Mouse (Mus musculus) forebrain, postnatal 0 days (tissue): ENCODE measurements around the gene Susd4. TPM values are rescaled to one million over a fixed set of nuclear protein-coding genes. Genes with fewer than 3 reads are reported as not detected.

ENCODE experiments used
- ATAC-seq: fragments of 200-750 bp; cut with Nextera tagmentation; 2 replicates; pipeline ENCODE4 v1.8.0; 2017; ENCODE audit warnings: mild to moderate bottlenecking, moderate library complexity
- DNase-seq: peaks from one replicate; pipeline ENCODE4 v3.0.0-alpha.2; 2015
- H3K27ac ChIP-seq: fragments of 300-500 bp; sonication (generic); 2 replicates; pipeline ENCODE4 v1.5.1; 2014; ENCODE audit warnings: low read depth, mild to moderate bottlenecking, antibody characterized with exemption, low read length, moderate library complexity, mixed read lengths
- H3K27me3 ChIP-seq: fragments of 300-500 bp; sonication (generic); 2 replicates; pipeline ENCODE4 v1.6.1; 2014; ENCODE audit warnings: mild to moderate bottlenecking, low read length, mixed read lengths; ENCODE audit not compliant: insufficient read depth
- H3K36me3 ChIP-seq: fragments of 300-500 bp; sonication (generic); 2 replicates; pipeline ENCODE4 v1.6.1; 2014; ENCODE audit warnings: mild to moderate bottlenecking, moderate library complexity; ENCODE audit not compliant: insufficient read depth
- H3K4me1 ChIP-seq: fragments of 300-500 bp; sonication (generic); 2 replicates; pipeline ENCODE4 v1.6.1; 2014; ENCODE audit warnings: antibody characterized with exemption; ENCODE audit not compliant: insufficient read depth
- H3K4me2 ChIP-seq: fragments of 300-500 bp; sonication (generic); 2 replicates; pipeline ENCODE4 v1.6.1; 2014; ENCODE audit warnings: low read depth, mild to moderate bottlenecking, moderate library complexity
- H3K4me3 ChIP-seq: fragments of 300-500 bp; sonication (generic); 2 replicates; pipeline ENCODE4 v1.5.1; 2014; ENCODE audit warnings: low read depth, low read length, mixed read lengths
- H3K9ac ChIP-seq: fragments of 300-500 bp; sonication (generic); 2 replicates; pipeline ENCODE4 v1.6.1; 2014; ENCODE audit warnings: mild to moderate bottlenecking
- H3K9me3 ChIP-seq: fragments of 300-500 bp; sonication (generic); 2 replicates; pipeline ENCODE4 v1.6.1; 2016; ENCODE audit warnings: low read length
- CTCF ChIP-seq: sonication (generic); IDR thresholded peaks from 2 replicates; pipeline ENCODE4 v1.5.1; 2016; ENCODE audit warnings: antibody characterized with exemption, control low read depth, low read depth
- WGBS: fragments of 180-500 bp; shearing (Covaris S2); extraction: QIAGEN DNeasy Blood & Tissue Kit; methylation state at CpG from one replicate; pipeline ENCODE4 v1.1.7; 2014; 5-methylcytosine and 5-hydroxymethylcytosine counted together
- polyA plus RNA-seq: library from polyadenylated mRNA; unstranded; fragments of >200 nt; fragmentation: Nextera tagmentation; extraction: Ambion mirVana; gene quantifications from 2 replicates; pipeline ENCODE4 v1.2.1, GENCODE M21; 2015
- total RNA-seq: library from RNA; depleted of rRNA; stranded (reverse); fragments of >200 nt; gene quantifications from 2 replicates; pipeline ENCODE4 v1.2.3, GENCODE M21; 2014; rRNA removed

Gene Susd4
- total RNA-seq (33.7 and 55.4 TPM in 2 replicates), polyA plus RNA-seq (45.1 and 65.4 TPM in 2 replicates)

GRCm38 (mm10) chr1:182763716-182764461 is at the start of gene Susd4:
Susd4 (plus strand) TSS chr1:182763860.
- H3K36me3 ChIP-seq: no peaks in the 10 kb centered on the region
- peak; percentile 94 for ATAC-seq
- WGBS: 2% methylated on average over 62 of the region's 95 CpGs

DNA sequence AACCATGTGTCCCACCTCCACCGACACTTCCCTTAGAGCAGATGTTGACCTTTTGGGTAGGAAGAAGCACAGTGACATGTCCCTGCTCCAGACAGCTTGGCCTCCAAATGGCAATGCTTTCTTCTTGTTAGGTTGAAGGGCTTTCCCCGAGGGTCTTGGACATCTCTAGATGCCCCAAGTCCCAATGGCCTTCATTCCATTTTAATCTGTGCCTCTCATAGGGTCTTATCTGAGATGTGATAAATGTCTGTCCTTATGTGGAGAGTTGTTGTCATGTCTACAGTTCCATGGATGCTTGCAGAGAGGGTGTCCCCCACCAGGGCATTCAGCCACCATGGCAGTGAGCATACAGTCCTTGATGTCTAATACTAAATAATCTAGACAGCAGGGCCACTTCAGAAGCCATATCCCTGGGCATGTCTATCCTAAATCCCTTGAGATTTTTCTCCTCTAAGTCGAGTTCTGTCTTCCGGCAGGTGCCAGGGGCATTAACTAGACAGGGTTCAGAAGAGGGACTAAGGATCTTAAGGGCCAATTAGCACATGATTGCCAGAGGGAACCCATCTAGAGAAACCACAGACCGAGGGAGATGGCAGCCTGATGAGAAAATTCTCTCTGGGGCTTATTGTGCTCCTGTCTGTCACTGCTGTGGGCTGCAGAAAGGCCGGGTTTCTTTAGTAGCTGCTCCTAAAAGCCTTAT is 49.3 kb upstream of the Susd4 start:
- Histone ChIP-seq H3K27me3 (no peaks in the 10 kb centered on the region), H3K27ac (no peak overlapping the region), H3K4me1 (no peaks in the 10 kb centered on the region), H3K4me2 (no peak overlapping the region), H3K9me3 (no peaks in the 10 kb centered on the region), H3K4me3 (no peak overlapping the region), H3K9ac (no peak overlapping the region), H3K36me3 (no peaks in the 10 kb centered on the region)
- DNase-seq (no peak), ATAC-seq (no peak)
- 58% methylated on average over 6 of the region's 6 CpGs for whole genome bisulfite sequencing
- TF ChIP-seq CTCF: no peak

More at GRCm38 (mm10) chr1:182763716-182764461, at the start of gene Susd4:
- Histone ChIP-seq H3K9ac (peak within 1 kb of the TSS; percentile 72), H3K9me3 (no peaks in the 10 kb centered on the region), H3K27me3 (no peaks in the 10 kb centered on the region), H3K27ac (peak within 1 kb of the TSS; percentile 83), H3K4me2 (peak within 1 kb of the TSS; percentile 98), H3K4me3 (peak within 1 kb of the TSS; percentile 67), H3K4me1 (peaks cover 5% of the 10 kb centered on the region; the same call in 1 of the 2 replicates)
- peak; percentile 49 for TF ChIP-seq CTCF
- peak; percentile 91 for DNase-seq

DNA sequence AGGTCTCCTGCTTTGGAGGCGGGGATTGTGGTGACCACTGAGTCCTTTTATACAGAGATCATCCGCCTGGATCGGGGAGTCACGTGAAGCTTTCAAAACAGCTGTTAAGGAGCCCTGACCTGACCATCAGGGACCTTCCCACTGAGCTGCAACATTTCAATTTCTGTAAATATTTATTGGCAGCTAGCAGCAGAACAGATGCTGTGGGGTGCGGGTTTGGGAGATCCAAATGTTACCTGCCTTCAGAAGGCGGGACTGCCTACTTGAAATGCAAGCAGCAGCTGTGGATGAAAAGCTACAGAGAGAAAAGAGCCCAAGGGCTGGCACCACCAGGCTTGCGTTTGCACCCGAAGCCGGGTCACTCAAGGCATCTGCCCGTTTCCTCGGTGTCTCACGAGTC is 36.1 kb upstream of the Susd4 start:
- ATAC-seq: no peak
- no peak for TF ChIP-seq CTCF
- no peak overlapping the region for H3K9ac ChIP-seq
- no peak overlapping the region for H3K4me2 ChIP-seq
- no peak for DNase-seq
- no peaks in the 10 kb centered on the region for H3K4me1 ChIP-seq
- 52% methylated on average over 12 of the region's 12 CpGs for WGBS
- no peaks in the 10 kb centered on the region for H3K27me3 ChIP-seq
- H3K27ac ChIP-seq: no peak overlapping the region
- no peak overlapping the region for H3K4me3 ChIP-seq
- H3K36me3 ChIP-seq: no peaks in the 10 kb centered on the region
- no peaks in the 10 kb centered on the region for H3K9me3 ChIP-seq

- Histone ChIP-seq H3K36me3 (no peaks in the 10 kb centered on the region), H3K4me2 (no peak overlapping the region), H3K4me3 (no peak overlapping the region), H3K9ac (no peak overlapping the region), H3K4me1 (no peaks in the 10 kb centered on the region), H3K27ac (no peak overlapping the region), H3K9me3 (no peaks in the 10 kb centered on the region), H3K27me3 (no peaks in the 10 kb centered on the region)
- no peak for ATAC-seq
- no peak for TF ChIP-seq CTCF
- WGBS: 66% methylated on average over 9 of the region's 9 CpGs
- DNase-seq: no peak
These were observed 34.7 kb upstream of the Susd4 start for GRCm38 (mm10) chr1:182729002-182729401.

DNA sequence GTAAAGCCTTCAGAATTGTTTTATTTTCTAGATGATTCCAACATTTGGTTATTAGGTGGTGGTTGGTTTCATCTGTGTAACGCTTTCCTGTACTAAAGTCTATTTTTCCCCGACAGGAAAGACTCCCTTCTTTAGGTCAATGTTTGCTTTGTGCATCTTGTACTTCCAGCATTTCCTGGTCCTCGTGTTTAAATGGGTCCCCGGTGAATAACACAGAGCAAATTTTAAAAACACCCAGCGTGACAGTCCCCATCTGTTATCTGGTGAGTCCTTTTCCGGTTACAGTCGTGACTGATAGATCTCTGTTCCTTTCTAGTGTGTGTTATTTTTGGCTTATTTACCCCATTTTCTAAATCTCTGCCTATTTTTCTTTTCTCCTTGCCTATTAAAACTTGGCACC is 31.0 kb upstream of the Susd4 start:
- H3K4me3 ChIP-seq: no peak overlapping the region
- H3K4me1 ChIP-seq: no peaks in the 10 kb centered on the region
- no peak overlapping the region for H3K9ac ChIP-seq
- no peak for ATAC-seq
- DNase-seq: no peak
- H3K9me3 ChIP-seq: no peaks in the 10 kb centered on the region
- H3K27me3 ChIP-seq: no peaks in the 10 kb centered on the region
- no peak for TF ChIP-seq CTCF
- no peak overlapping the region for H3K4me2 ChIP-seq
- no peak overlapping the region for H3K27ac ChIP-seq
- 63% methylated on average over 7 of the region's 7 CpGs for WGBS
- H3K36me3 ChIP-seq: no peaks in the 10 kb centered on the region

DNA sequence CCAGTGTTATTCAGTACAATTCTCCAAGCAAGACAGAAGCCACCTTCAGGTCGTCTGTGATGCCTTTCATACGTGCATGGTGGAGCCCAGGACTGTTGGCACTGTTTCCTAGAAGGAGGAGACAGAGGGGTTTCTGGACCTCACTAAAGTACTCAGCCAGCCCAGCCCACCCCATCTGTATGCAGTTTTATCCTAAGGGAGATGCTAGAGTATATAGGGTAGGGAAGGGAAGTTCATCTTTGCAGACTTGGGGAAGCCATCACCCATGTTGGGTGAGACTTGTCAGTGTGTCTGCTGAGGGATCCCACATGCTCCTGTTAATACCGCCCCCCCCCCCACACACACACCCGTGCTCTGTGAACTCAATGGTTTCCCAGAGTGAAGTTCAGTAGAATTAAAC is 27.8 kb upstream of the Susd4 start:
- ATAC-seq: no peak
- H3K36me3 ChIP-seq: no peaks in the 10 kb centered on the region
- no peaks in the 10 kb centered on the region for H3K4me1 ChIP-seq

GRCm38 (mm10) chr1:182747081-182747480 is 16.6 kb upstream of the Susd4 start:
- no peaks in the 10 kb centered on the region for H3K4me1 ChIP-seq
- no peaks in the 10 kb centered on the region for H3K27me3 ChIP-seq
- H3K36me3 ChIP-seq: no peaks in the 10 kb centered on the region
- ATAC-seq (no peak), DNase-seq (no peak)
- no peak overlapping the region for H3K27ac ChIP-seq
- 91% methylated on average over 9 of the region's 9 CpGs for WGBS
- no peak overlapping the region for H3K9ac ChIP-seq
- no peaks in the 10 kb centered on the region for H3K9me3 ChIP-seq
- H3K4me3 ChIP-seq: no peak overlapping the region
- no peak for TF ChIP-seq CTCF
- no peak overlapping the region for H3K4me2 ChIP-seq

More for the DNA sequence above, 27.8 kb upstream of the Susd4 start:
- no peaks in the 10 kb centered on the region for H3K27me3 ChIP-seq
- H3K9ac ChIP-seq: no peak overlapping the region
- no peak overlapping the region for H3K4me2 ChIP-seq
- H3K9me3 ChIP-seq: no peaks in the 10 kb centered on the region
- DNase-seq: no peak
- no peak overlapping the region for H3K27ac ChIP-seq
- 61% methylated on average over 4 of the region's 4 CpGs for WGBS
- no peak overlapping the region for H3K4me3 ChIP-seq
- TF ChIP-seq CTCF: no peak
